Mouse (Mus musculus): ENCODE results near the gene Atp5c1. TPM values are rescaled to one million over a fixed set of nuclear protein-coding genes. Genes with fewer than 3 reads are reported as not detected.

Atp5c1 gene
- total RNA-seq, 2 experiments from 2014 or later: 243 to 265 TPM

DNA sequence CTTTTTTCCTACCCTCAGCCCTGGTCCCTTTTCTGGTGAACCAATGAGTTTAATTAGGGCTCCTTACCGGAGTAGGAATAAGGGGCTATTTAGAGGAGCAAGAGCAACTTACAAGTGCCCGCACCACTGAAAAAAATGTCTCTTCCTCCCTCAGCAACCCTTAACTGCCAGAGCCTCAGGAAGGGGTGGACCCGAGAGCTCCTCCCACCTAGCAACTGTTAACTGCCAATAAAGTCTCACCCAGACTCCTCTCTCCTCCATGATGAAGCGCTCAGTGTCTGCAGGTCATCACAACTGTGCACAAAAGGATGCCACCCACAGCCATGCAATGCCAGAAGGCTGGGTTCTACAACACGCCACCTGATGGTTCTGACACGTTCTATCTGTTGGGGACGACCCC lies 8.6 kb downstream of the Atp5c1 start:
- intact Hi-C loops (cut with DNase I): no loop called here
- DNase-seq (ENCODE audit: low spot score in 2 of 2): no peak

- DNase-seq (ENCODE audit: low spot score in 2 of 2): no peak
- intact Hi-C loops (cut with DNase I): no loop called here
Observed at GRCm38 (mm10) chr2:10058836-10059235, 21.5 kb downstream of the Atp5c1 start.

GRCm38 (mm10) chr2:10051996-10052395 lies 28.3 kb downstream of the Atp5c1 start:
- intact Hi-C loops (cut with DNase I): no loop called here
- no peak for DNase-seq (ENCODE audit: low spot score in 2 of 2)

DNA sequence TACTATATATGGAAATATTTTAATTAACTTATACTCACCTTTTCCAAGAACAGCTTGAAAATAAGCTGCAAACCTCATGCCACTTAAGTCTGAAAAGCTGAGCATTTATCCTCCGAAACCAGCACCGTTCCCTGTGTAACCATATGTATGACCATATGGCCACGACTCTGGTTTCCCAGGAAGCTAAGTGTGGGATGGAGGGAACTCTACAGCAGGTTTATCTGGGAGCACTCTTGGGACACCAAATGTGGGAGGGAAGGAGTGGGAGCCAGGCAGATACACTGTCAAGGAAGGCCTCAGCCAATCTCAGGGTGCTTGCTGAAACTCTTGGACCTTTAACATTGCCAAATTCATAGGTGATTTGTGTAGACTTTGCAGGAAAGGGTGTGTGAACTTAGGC lies 29.4 kb downstream of the Atp5c1 start:
- intact Hi-C loops (cut with DNase I): no loop called here
- peak; percentile 57 to 95 for DNase-seq (ENCODE audit: low spot score in 2 of 2)

DNA sequence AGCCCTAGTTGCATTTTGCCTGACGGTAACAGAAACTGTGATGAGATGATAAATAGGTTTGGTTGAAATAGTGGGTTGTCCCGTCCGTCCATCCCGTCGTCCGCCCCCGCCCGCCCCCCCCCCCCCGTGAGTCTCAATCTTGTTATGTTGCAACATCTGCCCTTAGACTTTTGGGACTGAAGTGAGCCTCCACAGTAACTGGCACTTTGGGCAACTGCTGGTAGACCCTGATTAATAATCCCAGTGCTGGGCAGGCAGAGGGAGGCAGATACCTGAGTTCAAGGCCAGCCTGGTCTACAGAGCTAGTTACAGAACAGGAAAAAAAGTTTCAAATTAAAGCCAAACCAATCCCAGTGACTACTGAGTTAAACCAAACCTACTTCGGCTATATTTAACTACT lies 30.9 kb downstream of the Atp5c1 start:
- intact Hi-C loops (cut with DNase I): no loop called here
- no peak for DNase-seq (ENCODE audit: low spot score in 2 of 2)

DNA sequence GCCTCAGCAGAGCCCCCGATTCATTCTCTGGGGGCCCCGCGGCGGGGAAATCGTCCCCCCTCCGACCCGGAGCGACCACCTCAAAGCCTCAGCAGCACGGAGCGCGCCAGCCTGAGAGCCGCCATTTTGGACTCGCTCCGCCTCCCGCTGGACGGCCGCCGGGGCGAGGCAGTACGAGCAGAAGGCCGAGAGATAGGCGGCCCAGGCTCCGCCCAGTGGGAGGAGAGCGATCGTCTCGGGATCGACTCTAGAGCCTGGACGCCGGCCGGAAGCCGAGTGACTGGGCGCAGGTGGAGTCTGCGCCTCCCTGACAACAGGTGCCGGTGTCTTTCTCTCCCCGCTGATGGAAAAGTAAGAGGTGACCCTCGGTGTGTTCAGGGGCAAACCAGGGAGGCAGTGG lies 31.8 kb downstream of the Atp5c1 start, which contains the start of gene Taf3:
Gene Taf3 (minus strand): TSS at position 136 of the 400 bp plus-strand sequence.
- intact Hi-C loops (cut with DNase I): loop anchor here (1.0 kb wide), 1 partner anchor 32 kb away; the partner anchor contains the start of genes Atp5c1 and Kin
- DNase-seq (ENCODE audit: low spot score in 2 of 2): peak; percentile 91 to 96

DNA sequence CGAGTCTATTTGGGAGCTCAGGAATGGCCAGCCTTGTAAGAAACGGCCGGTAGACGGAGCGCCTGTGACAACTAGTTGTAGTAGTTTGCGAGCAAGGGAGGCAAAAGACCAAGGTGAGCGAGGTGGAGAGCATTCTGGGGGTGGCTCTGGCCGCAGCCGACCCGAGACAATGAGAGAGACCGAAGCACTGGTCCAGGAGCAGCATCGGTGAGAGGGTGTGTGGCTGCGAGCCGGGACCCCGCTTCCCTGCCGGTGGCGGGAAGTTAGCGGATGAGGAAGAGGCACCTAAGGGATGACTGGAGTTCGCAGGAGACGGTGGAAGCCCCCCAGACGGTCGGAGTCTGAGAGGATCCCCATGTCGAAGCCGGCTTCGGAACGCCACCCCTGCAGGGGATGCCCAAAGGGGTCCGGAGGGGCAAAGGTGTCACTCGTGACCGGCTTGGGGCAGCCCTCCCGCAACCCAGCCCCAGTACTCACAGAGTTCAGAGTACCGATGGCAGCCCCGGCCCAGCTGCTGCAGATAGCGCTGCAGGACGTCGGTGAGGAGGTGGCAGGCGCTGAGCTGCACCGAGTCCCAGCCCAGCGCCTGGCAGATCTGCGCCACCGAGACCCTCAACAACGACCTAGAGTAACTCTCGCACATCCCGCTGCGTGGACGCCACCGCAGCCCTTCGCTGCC lies 32.4 kb downstream of the Atp5c1 start:
- intact Hi-C loops (cut with DNase I): loop anchor here (1.0 kb wide), 1 partner anchor 32 kb away; the partner anchor contains the start of genes Atp5c1 and Kin
- DNase-seq (ENCODE audit: low spot score in 2 of 2): peak; percentile 37 to 39

DNA sequence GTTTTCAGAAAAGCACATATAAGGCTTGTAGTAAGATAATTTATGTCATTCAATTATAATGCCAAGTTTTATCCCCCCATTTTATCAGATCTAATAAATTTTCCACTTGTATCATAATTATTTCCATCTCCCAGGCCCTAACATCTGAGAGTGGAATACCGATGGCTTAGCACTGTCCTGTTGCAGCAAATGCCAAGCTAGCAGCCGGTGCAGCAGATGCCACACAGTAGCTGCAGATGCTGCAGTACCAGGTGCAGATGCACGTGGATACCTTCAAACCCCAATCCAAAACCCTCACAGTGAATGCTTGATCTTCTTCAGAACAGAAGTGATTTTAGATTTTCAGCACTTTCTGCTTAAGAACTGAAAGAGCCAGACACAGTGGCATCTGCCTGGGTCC lies 45.3 kb downstream of the Atp5c1 start:
- no peak for DNase-seq (ENCODE audit: low spot score in 2 of 2)
- intact Hi-C loops (cut with DNase I): no loop called here

GRCm38 (mm10) chr2:10033684-10034083 lies 46.6 kb downstream of the Atp5c1 start:
- no peak for DNase-seq (ENCODE audit: low spot score in 2 of 2)

DNA sequence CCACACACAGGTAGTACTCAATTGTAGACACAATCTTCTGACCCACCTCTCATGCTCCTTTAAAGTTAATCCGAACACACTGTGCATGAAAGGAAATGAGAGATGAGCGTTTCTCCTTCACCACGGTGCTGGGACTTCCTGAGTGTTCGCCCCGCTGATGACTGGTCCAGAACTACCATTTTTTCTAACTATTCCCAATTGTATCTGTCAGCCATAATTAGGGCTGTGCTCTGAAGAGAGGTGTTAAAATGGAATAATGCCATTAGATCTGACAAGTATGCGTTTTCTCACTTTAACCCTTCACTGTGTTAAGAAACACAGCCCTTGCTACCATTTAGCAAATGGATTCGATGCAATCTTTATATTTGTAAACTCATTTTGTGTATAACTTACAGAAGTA lies 50.6 kb downstream of the Atp5c1 start:
- intact Hi-C loops (cut with DNase I): no loop called here
- DNase-seq (ENCODE audit: low spot score in 2 of 2): no peak

More at GRCm38 (mm10) chr2:10033684-10034083, 46.6 kb downstream of the Atp5c1 start:
- intact Hi-C loops (cut with DNase I): no loop called here

- peak in 1 of 2 experiments; percentile 63 for DNase-seq (ENCODE audit: low spot score in 2 of 2)
- intact Hi-C loops (cut with DNase I): no loop called here
Observed at GRCm38 (mm10) chr2:10024264-10024663, 56.0 kb downstream of the Atp5c1 start.

DNA sequence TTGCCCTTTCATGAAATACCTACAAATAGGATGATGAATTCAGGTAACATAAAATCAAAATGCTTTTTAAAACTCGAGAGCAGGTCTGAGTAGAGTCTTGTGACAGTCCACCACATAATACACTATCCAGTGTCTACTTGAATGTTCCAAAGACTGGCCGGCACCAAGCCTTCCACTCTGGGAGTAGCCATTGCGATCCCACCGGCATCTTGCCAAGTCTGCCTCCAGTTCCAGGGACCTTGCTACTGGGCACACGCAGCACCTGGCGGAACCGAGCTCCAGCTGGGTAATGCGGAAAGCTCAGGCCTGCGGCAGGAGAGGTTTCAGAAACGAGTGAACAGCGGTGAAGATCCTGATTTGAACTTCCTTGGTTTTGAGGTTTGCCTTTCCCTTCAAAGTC lies 59.0 kb downstream of the Atp5c1 start:
- intact Hi-C loops (cut with DNase I): no loop called here
- DNase-seq (ENCODE audit: low spot score in 2 of 2): no peak

GRCm38 (mm10) chr2:10014951-10015635 lies 65.2 kb downstream of the Atp5c1 start:
- intact Hi-C loops (cut with DNase I): loop anchor here (5.0 kb wide), 1 partner anchor 1138 kb away; no protein-coding TSS in a partner anchor
- no peak for DNase-seq (ENCODE audit: low spot score in 2 of 2)

DNA sequence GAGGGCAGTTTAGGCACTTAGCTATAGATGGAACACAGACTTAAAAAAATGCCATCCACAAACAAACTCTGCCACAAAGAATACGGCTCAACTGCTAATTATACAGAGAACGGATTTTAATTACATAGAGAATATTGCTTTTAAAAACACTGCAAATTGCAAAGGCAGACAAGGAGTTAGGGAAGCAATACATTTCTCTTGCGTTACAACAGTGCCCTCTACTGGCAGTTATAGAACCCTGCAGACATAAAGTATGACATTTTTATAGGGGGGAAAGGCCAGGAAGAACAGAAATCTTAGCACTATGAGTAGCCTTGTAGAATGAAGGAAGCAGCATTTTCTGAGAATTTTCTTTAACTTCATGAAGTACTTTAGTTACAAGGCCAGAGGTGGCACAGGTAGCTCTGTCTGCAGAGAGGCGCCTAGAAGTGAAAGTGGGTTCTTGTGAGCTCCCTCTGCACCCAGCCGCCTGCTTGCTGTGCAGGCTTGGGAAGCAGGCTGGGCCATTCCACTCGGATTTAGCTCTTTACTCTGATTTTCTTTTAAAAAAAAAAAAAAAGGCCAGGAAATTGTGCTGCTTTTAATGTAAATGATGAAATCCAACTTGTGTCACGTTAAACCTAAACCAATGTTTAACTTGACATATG lies 69.9 kb downstream of the Atp5c1 start:
- DNase-seq (ENCODE audit: low spot score in 2 of 2): peak; percentile 30 to 58
- intact Hi-C loops (cut with DNase I): loop anchor here (2.0 to 5.0 kb wide), 2 partner anchors 1133 to 1256 kb away; no protein-coding TSS in a partner anchor

DNA sequence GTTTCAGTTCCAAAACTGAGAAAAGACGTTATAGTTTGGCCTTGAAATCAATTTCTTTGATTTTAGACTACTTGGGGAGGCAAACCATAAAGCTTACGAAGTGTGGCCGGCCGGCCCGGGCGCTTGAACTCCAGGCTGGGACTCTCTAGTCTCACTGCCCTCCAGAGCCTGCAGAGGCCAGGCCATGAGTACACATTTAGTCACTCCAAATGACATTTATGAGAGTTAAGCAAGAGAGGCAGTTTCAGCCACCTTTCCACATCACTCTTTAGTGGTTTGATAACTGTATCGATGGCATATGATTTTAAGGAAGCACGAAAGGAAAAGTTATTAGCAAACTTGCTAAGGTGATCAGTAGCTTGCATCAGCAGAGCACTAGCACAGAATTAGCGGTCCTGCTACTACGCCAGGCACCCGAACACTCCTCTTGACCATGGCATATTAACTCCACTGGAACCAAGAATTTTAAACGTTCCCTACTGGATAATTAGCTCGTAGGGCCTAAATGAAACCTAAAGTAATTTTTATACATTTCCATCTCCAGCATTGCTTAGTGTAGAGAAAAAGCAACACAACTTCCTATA lies 70.5 kb downstream of the Atp5c1 start:
- DNase-seq (ENCODE audit: low spot score in 2 of 2): no peak
- intact Hi-C loops (cut with DNase I): loop anchor here (2.0 to 5.0 kb wide), 3 partner anchors 1132 to 1335 kb away; no protein-coding TSS in a partner anchor

GRCm38 (mm10) chr2:10008593-10008992 lies 71.7 kb downstream of the Atp5c1 start:
- intact Hi-C loops (cut with DNase I): loop anchor here (2.0 kb wide), 1 partner anchor 1334 kb away; no protein-coding TSS in a partner anchor
- DNase-seq (ENCODE audit: low spot score in 2 of 2): no peak
